Mouse (Mus musculus) liver, postnatal 0 days (tissue): ENCODE results near the gene Dgkz. TPM values are rescaled to one million over a fixed set of nuclear protein-coding genes. Genes with fewer than 3 reads are reported as not detected.

Experiments
- ATAC-seq: fragments of 200-750 bp; cut with Nextera tagmentation; 2 replicates; pipeline ENCODE4 v1.8.0; 2017; ENCODE audit warnings: mild to moderate bottlenecking, moderate library complexity
- DNase-seq: peaks from one replicate; pipeline ENCODE4 v3.0.0-alpha.2; 2016
- H3K27ac ChIP-seq: fragments of 300-500 bp; sonication (generic); 2 replicates; pipeline ENCODE4 v1.5.1; 2014; ENCODE audit warnings: antibody characterized with exemption, moderate library complexity, mild to moderate bottlenecking, low read depth
- H3K27me3 ChIP-seq: fragments of 300-500 bp; sonication (generic); 2 replicates; pipeline ENCODE4 v1.6.1; 2014; ENCODE audit warnings: low read length, control low read depth, mixed read lengths; ENCODE audit not compliant: insufficient read depth
- H3K36me3 ChIP-seq: fragments of 300-500 bp; sonication (generic); replicated peaks from 2 replicates; pipeline ENCODE4 v1.6.1; 2014; ENCODE audit warnings: mild to moderate bottlenecking, control low read depth, low read length, moderate library complexity, mixed read lengths; ENCODE audit not compliant: insufficient read depth
- H3K4me1 ChIP-seq: fragments of 300-500 bp; sonication (generic); 2 replicates; pipeline ENCODE4 v1.6.1; 2014; ENCODE audit warnings: antibody characterized with exemption, mild to moderate bottlenecking, control low read depth; ENCODE audit not compliant: insufficient read depth
- H3K4me2 ChIP-seq: fragments of 300-500 bp; sonication (generic); 2 replicates; pipeline ENCODE4 v1.6.1; 2014; ENCODE audit warnings: low read depth, mild to moderate bottlenecking, low read length, moderate library complexity, mixed read lengths
- H3K4me3 ChIP-seq: fragments of 300-500 bp; sonication (generic); 2 replicates; pipeline ENCODE4 v1.5.1; 2014; ENCODE audit warnings: low read depth, low read length
- H3K9ac ChIP-seq: fragments of 300-500 bp; sonication (generic); replicated peaks from 2 replicates; pipeline ENCODE4 v1.6.1; 2014; ENCODE audit warnings: mild to moderate bottlenecking, moderate library complexity
- H3K9me3 ChIP-seq: fragments of 300-500 bp; sonication (generic); 2 replicates; pipeline ENCODE4 v1.6.1; 2016; ENCODE audit warnings: mild to moderate bottlenecking, control low read depth, low read length, mixed read lengths
- CTCF ChIP-seq: sonication (generic); IDR thresholded peaks from 2 replicates; pipeline ENCODE4 v1.5.1; 2016; ENCODE audit warnings: antibody characterized with exemption, low read depth
- EP300 ChIP-seq: IDR thresholded peaks from 2 replicates; pipeline ENCODE4 v1.6.1; 2016; ENCODE audit warnings: antibody characterized with exemption, low read depth, mild to moderate bottlenecking
- WGBS: fragments of 180-500 bp; shearing (Covaris S2); extraction: QIAGEN DNeasy Blood & Tissue Kit; methylation state at CpG from one replicate; pipeline ENCODE4 v1.1.7; 2014; ENCODE audit not compliant: insufficient replicate concordance; 5-methylcytosine and 5-hydroxymethylcytosine counted together
- polyA plus RNA-seq: library from polyadenylated mRNA; unstranded; fragments of >200 nt; fragmentation: Nextera tagmentation; extraction: Ambion mirVana; gene quantifications from 2 replicates; pipeline ENCODE4 v1.2.1, GENCODE M21; 2015

Dgkz gene
- polyA plus RNA-seq, 1 experiment from 2014 or later = 15.9 TPM

- peak overlapping the region; percentile 72 for H3K9ac ChIP-seq
- no peak for TF ChIP-seq CTCF
- TF ChIP-seq EP300 = no peak
- peaks cover 26% of the 10 kb centered on the region for H3K36me3 ChIP-seq
- H3K27ac ChIP-seq = peak overlapping the region; percentile 92
- H3K27me3 ChIP-seq = no peaks in the 10 kb centered on the region
- peak overlapping the region; percentile 87 for H3K4me2 ChIP-seq
- peak overlapping the region; percentile 48 for H3K4me3 ChIP-seq
- H3K4me1 ChIP-seq = peaks cover 59% of the 10 kb centered on the region
- WGBS = 39% methylated on average over 11 of the region's 11 CpGs
- ATAC-seq (peak; percentile 45), DNase-seq (peak; percentile 64)
- no peaks in the 10 kb centered on the region for H3K9me3 ChIP-seq
Measured at GRCm38 (mm10) chr2:91947397-91948150, 28.1 kb downstream of the Dgkz start.

DNA sequence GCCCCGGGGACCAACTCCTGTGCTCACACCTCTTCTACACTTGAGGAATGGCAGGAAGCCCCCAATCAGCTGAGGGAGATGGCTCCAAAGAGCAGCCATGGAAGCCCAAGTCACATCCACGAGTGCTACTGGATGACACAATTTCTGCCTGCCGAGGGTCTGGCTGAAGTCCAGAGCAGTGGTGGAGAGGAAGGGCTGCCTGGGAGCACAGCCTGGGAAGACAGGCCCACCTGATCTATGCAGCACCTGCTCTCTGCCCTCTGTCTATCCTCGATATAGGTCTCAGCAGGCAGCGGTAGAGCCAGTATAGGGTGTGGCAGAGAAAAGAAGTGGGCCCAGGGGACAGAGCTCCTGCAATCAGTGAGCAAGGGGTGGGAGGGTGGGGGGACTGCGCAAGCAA is 28.8 kb downstream of the Dgkz start:
- TF ChIP-seq CTCF (no peak), EP300 (no peak)
- H3K27ac ChIP-seq = no peak overlapping the region
- peak overlapping the region; percentile 87 for H3K4me2 ChIP-seq
- H3K4me1 ChIP-seq = peaks cover 54% of the 10 kb centered on the region
- ATAC-seq = no peak
- H3K9ac ChIP-seq = no peak overlapping the region
- no peak for DNase-seq
- H3K27me3 ChIP-seq = no peaks in the 10 kb centered on the region
- H3K36me3 ChIP-seq = peaks cover 32% of the 10 kb centered on the region
- no peaks in the 10 kb centered on the region for H3K9me3 ChIP-seq
- H3K4me3 ChIP-seq = no peak overlapping the region
- 26% methylated on average over 6 of the region's 6 CpGs for WGBS

GRCm38 (mm10) chr2:91945483-91945882 is 30.2 kb downstream of the Dgkz start, which contains the start of gene Gm9821:
Gene Gm9821, plus strand, starts transcription at chr2:91945703.
- Histone ChIP-seq H3K36me3 (peaks cover 37% of the 10 kb centered on the region), H3K9me3 (no peaks in the 10 kb centered on the region), H3K4me1 (peaks cover 46% of the 10 kb centered on the region), H3K27me3 (no peaks in the 10 kb centered on the region), H3K9ac (no peak within 1 kb of the TSS), H3K4me3 (no peak within 1 kb of the TSS), H3K27ac (no peak within 1 kb of the TSS), H3K4me2 (no peak within 1 kb of the TSS; the same call in 1 of the 2 replicates)
- TF ChIP-seq CTCF (no peak), EP300 (no peak)
- ATAC-seq (no peak), DNase-seq (no peak)
- WGBS = 95% methylated on average over 18 of the region's 18 CpGs

DNA sequence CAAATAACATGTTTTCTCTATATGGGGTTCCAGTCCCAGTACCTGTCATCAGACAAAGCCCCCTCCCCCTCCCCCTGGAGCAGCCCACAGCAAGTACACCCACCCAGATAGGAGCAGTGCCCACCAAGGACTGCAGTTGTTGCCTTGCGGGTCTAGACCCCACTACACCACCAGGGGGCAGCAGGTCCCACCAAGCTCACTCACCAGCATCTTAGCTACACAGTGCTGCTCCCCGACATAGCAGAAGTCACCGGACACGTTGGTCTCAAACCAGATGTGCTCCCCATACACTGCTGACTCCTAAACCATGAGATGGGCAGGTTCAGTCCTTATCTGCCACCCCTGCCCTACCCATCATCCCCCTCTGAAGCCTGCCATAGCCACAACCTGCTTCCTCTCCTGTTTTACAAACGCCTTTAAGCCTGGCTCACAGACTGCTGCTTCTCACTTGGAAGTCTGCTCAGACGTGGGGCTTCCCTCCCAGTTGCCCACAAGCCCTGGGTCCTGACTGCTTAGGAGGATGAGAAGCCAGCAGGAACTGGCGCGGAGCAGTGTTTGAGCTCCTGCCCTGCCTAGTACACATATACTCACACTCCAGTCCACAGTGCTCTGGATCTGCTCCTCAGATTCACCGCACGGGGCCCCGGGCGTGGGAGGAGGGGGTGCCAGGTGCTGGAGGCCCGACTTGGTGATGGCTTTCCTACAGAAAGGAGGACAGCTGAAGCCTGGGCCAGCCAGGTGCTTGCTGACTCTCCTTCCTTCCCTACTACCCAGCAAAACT is 31.3 kb downstream of the Dgkz start:
- peaks cover 34% of the 10 kb centered on the region for H3K4me1 ChIP-seq
- peak; percentile 97 for TF ChIP-seq CTCF
- TF ChIP-seq EP300 = no peak
- 39% methylated on average over 13 of the region's 13 CpGs for WGBS
- H3K9me3 ChIP-seq = no peaks in the 10 kb centered on the region
- H3K4me2 ChIP-seq = no peak overlapping the region
- H3K9ac ChIP-seq = no peak overlapping the region
- no peaks in the 10 kb centered on the region for H3K27me3 ChIP-seq
- peak; percentile 86 for DNase-seq
- peak; percentile 57 for ATAC-seq
- H3K36me3 ChIP-seq = peaks cover 48% of the 10 kb centered on the region
- no peak overlapping the region for H3K4me3 ChIP-seq
- no peak overlapping the region for H3K27ac ChIP-seq

- TF ChIP-seq CTCF (peak; percentile 65), EP300 (no peak)
- Histone ChIP-seq H3K9me3 (no peaks in the 10 kb centered on the region), H3K36me3 (peaks cover 68% of the 10 kb centered on the region), H3K4me2 (no peak overlapping the region), H3K27me3 (no peaks in the 10 kb centered on the region), H3K9ac (no peak overlapping the region), H3K4me3 (no peak overlapping the region), H3K4me1 (peaks cover 14% of the 10 kb centered on the region), H3K27ac (no peak overlapping the region)
- WGBS = 87% methylated on average over 6 of the region's 6 CpGs
- DNase-seq (peak; percentile 51), ATAC-seq (no peak)
Measured at GRCm38 (mm10) chr2:91942356-91942755, 33.3 kb downstream of the Dgkz start.

- Histone ChIP-seq H3K9ac (no peak overlapping the region), H3K9me3 (no peaks in the 10 kb centered on the region), H3K27me3 (no peaks in the 10 kb centered on the region), H3K4me1 (peaks cover under 1% of the 10 kb centered on the region; the same call in 1 of the 2 replicates), H3K36me3 (peaks cover 78% of the 10 kb centered on the region), H3K27ac (no peak overlapping the region), H3K4me2 (no peak overlapping the region), H3K4me3 (no peak overlapping the region)
- TF ChIP-seq EP300 = no peak
- TF ChIP-seq CTCF = no peak
- DNase-seq (no peak), ATAC-seq (no peak)
- WGBS = 92% methylated on average over 15 of the region's 15 CpGs
Measured at GRCm38 (mm10) chr2:91939303-91939935, 36.2 kb downstream of the Dgkz start.
